Mouse (Mus musculus) heart, postnatal 36 days (tissue): ENCODE results near the gene Rasgrp2. TPM values are rescaled to one million over a fixed set of nuclear protein-coding genes. Genes with fewer than 3 reads are reported as not detected.

Source experiments
- DNase-seq, 2 experiments: peaks; one replicate each; pipeline ENCODE4 v3.0.0; 2021 to 2022
- intact Hi-C: fragments of 180-260 bp; cut with DNase I; formaldehyde crosslinking; loops from one replicate; pipeline ENCODE4 v1.15.1; 2025
- total RNA-seq, 2 experiments: library from RNA; stranded (reverse); gene quantifications; 2 replicates each; pipeline ENCODE4 v1.2.3; 2021

The Rasgrp2 gene
- total RNA-seq, 2 experiments from 2014 or later: 38.8 to 57.2 TPM

GRCm38 (mm10) chr19:6401131-6401815 is 2.1 kb downstream of the Rasgrp2 start:
- intact Hi-C loops: loop anchor here (2.0 kb wide), 1 partner anchor 52 kb away; no protein-coding TSS in a partner anchor
- peak; percentile 90 to 92 for DNase-seq

DNA sequence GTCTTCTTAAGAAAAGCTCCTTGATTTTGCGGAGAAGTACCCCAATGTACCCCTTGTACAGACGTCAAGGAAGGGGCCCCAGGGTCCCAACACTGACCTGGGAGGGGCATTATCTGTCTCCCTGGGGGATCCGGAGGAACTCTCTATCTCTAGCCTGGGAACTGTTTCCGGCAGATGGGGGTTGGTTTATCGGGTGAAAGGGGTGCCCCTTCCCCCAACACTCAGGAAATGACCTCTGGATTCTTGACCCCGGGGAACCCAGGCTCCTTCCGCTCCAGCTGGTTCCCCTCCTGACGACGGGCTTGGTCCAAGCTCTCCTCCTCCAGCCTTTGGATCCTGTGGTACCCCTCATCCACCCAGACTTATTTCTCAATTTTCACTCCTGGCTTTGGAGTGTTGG is 2.8 kb downstream of the Rasgrp2 start:
- intact Hi-C loops: loop anchor here (2.0 kb wide), 1 partner anchor 51 kb away; no protein-coding TSS in a partner anchor
- DNase-seq: peak; percentile 43 to 50

GRCm38 (mm10) chr19:6403869-6404268 is 4.7 kb downstream of the Rasgrp2 start:
- no peak for DNase-seq
- intact Hi-C loops: no loop called here

DNA sequence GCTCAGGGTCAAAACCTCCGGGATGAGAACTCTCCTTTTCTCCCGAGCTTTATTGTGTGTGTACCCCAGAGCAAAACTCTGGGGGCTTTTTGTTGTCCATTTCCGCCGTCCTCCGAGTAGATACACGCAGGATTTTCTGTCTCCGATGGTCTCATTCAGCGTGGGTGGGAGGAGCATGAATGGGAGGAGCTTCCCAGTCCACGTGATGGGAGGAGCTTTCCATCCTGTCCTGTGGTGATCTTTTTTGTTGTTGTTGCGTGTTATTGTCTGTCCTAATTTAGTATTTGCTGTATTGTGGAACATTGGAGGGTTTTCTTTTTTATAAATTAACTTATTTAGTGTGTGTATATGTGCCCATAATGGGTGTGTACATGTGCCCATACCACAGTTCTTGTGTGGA is 6.3 kb downstream of the Rasgrp2 start:
- no peak for DNase-seq
- intact Hi-C loops: no loop called here

- intact Hi-C loops: no loop called here
- no peak for DNase-seq
Measured at GRCm38 (mm10) chr19:6407109-6407508, 8.0 kb downstream of the Rasgrp2 start.

GRCm38 (mm10) chr19:6407816-6408510 is 8.8 kb downstream of the Rasgrp2 start:
- DNase-seq: no peak
- intact Hi-C loops: no loop called here

DNA sequence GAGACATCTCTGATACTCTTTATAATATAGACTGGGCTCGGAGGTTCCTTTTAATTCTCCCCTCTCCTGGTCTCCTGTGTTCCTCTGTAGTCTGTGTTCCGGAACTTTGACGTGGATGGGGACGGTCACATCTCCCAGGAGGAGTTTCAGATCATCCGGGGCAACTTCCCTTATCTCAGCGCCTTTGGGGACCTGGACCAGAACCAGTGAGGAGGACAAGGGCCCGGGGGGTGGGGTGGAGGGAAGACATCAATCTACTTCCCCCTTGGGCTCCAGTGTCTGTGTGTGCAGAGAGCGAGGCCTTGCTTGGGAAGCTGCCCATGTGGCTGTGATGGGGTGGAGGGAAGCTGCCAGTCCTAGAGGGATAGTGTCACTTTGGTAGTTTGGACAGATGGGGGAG is 9.6 kb downstream of the Rasgrp2 start:
- intact Hi-C loops: no loop called here
- no peak for DNase-seq

GRCm38 (mm10) chr19:6409176-6409575 is 10.0 kb downstream of the Rasgrp2 start:
- intact Hi-C loops: no loop called here
- no peak for DNase-seq

- intact Hi-C loops: no loop called here
- no peak for DNase-seq
Measured at GRCm38 (mm10) chr19:6409936-6410335, 10.8 kb downstream of the Rasgrp2 start.

GRCm38 (mm10) chr19:6412798-6413197 is 13.7 kb downstream of the Rasgrp2 start:
- intact Hi-C loops: no loop called here
- DNase-seq: peak in 1 of 2 experiments; percentile 44

DNA sequence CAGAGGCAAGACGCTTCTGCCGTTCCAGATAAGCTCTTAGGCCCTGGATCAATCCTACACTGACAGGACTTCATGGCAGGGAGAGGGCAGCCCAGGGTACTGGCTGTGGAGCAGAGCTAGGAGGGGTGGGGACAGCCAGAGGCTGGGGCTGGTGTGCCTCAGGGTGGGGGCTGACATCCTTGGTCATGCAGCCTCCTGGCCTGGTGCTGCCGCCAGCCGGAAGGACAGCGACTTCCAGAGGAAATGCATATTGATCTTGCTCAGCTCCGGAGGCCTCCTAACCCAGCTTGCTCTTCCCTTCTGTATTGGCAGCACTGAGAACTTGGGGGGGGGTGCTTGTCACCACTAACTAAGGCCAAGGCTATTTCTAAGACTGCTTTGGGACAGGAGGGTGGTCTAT is 16.3 kb downstream of the Rasgrp2 start:
- DNase-seq: no peak
- intact Hi-C loops: no loop called here

DNA sequence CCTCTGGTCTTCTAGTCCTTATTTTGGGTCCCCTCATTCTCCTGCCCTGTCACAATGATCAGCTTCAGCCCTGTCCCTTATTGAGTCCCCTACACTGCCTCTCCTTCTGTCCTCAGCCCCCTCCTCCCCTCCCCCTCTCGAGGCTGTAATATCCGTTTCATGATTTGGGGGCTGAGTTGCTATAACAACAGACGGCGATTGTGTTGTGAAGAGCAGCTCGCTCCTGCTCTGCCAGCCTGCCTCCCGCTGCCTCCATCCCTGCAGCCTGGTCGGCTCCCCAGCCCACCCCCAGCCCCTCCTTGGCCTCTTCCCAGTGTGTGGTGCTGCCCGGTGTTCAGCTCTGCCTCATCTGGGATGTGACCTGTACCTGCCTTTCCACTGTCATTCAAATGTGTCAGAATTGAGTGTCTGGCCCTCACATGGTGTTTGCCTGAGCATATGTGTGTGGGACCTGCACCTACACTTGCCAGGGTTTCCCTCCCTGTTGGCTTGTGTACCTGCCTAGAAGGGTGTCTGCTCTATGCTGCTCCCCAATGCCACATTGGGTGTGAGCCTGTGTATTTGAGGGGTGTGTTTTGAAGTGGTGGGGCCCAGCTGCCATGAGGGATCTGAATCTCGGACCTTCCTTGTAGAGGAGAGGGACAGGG is 17.1 kb downstream of the Rasgrp2 start:
- DNase-seq: no peak
- intact Hi-C loops: no loop called here

DNA sequence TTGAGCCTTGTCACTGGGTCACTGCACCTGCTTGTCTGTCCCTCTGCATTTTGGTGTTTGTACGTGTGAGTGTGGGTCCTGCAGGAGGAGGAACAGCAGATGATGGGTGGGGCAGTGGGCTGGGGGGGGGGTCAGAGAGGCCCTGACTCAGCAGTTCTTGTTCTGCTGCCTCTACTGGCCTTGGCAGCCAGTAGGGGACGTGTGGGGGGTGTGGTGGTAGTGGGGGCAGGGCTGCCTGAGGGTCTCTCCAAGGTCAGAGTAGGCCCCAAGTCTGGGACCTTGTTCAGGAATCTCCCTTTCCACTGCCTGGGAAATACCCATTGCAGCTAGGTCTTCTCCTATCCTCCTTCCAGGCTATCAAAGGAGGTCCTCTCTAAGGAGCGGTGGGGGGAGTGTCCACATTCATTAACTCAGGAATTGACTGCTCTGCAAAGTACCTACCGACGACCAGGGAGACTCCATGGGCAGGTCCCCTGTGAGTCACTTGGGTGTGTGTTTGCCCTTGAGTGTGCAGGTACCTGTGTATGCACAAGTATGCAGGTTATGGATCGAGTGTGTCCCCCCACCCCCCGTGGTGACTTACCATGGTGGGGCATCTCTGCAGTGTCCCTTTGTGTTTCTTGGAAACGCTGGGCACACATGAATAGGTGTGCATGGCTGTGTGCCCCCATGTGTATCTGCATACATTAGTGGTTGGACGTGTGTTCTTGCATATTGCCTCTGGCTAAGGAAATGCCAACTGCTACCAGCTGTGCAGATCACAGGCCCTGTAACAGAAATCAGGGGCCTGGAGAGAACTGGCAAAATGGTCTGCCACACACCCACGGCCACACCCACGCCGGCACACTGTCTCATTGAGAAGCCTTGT is 18.0 kb downstream of the Rasgrp2 start:
- DNase-seq: no peak
- intact Hi-C loops: no loop called here

DNA sequence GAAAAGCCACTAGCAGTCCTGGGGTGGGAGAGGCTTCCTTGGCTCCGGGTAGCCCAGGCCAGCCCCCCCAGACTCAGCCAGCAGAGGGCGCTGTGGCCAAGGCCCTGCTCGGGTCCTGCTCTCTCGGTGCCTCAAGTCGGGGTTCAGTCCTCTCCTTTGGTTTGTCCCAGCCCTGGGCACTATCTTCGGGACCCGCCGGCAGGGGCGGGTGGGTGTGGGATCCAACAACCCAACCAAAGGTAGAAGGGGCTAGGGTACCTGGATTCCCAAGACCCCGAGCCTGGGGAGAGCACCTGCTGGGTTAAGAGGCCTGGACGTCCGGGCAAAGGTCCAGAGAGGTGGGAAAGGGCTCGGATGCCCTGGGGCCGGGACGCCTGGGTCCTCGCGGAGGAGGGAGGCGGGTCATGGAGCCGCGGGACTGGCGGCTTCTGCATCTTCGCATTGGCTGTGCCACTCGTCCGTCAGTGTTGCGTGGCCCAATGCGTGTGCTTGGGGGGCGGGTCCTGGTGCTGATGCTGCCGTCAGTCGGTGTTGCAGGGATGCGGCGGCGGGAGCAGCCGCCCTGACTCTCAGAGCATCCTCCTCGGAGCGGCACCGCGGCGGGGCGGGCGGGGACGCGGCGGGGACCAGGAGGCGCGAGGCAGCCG is 19.2 kb downstream of the Rasgrp2 start, which contains the start of gene Nrxn2:
Gene Nrxn2, plus strand, starts transcription at position 499 of the 647 bp plus-strand sequence.
- DNase-seq: peak; percentile 85 to 87
- intact Hi-C loops: loop anchor here (1.0 kb wide), 1 partner anchor 34 kb away; no protein-coding TSS in a partner anchor

DNA sequence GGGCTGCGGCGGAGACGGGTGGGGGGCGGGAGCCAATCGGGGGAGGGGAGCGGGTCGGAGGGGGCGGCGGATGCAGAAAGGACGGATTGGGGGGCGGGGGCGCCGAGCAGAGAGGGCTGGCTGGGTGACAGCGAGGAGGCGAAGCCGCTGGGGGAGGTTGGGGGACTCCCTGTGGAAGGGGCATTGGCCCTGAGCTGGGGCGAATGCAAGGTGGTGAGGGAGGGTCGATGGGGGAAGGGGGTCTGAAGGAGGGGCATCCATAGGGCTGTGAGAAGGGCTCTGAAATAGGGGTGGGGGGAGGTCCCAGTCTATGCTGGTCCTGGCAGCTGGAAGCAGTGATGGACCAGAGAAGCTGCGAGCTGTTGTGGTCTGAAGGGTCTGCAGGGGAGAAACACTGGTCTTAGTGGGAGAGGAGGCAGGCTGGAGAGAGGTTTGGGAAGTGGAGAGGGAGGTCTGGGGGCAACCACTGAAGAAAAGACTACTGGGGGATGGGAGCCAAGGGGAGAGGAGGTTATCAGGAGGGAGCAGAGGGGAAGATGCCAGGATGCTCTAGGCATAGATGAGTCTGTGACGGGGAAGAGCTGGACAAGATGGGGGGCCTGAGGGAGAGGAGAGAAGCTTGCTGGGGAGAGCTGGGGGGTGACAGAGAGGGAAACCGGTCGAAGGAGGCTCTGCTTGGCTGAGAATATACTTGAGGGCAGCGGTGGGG is 20.0 kb downstream of the Rasgrp2 start:
- no peak for DNase-seq
- intact Hi-C loops: loop anchor here (1.0 kb wide), 1 partner anchor 33 kb away; no protein-coding TSS in a partner anchor

- no peak for DNase-seq
- intact Hi-C loops: no loop called here
Measured at GRCm38 (mm10) chr19:6419805-6420310, 20.7 kb downstream of the Rasgrp2 start.

GRCm38 (mm10) chr19:6420481-6421210 is 21.5 kb downstream of the Rasgrp2 start:
- intact Hi-C loops: no loop called here
- DNase-seq: no peak

DNA sequence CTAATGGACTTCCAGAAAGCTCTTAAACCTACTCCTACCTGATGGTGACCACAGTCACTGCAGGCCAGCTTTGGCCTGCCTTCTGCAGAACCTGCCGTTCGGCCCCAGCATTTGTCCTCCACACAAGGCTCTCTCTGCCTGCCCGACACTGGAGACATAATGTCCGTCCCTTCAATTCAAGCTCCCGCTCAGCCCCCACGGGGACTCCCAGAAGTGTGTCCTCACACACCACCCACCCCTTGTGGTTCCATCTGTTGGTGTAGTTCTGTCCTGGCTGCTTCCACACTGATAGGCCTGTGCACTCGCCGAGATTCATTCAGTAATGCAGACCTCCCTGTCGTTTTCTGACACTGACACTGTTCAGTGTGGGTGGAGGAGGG is 22.1 kb downstream of the Rasgrp2 start:
- no peak for DNase-seq
- intact Hi-C loops: no loop called here
